Mouse (Mus musculus) cerebellum, adult 2 months (tissue): ENCODE measurements at regions not wholly inside any gene's neighbourhood (a gene's known extent, or its start where the extent isn't known, plus 50 kb on each side); places are given as distances from the start of the nearest gene placed in this dataset.

Experiments
- CTCF ChIP-seq: fragments of 200-500 bp; IDR thresholded peaks from 2 replicates; pipeline ENCODE4 v1.5.1; 2011; ENCODE audit warnings: low read depth, mild to moderate bottlenecking, control low read depth, low read length, moderate library complexity, borderline replicate concordance; ENCODE audit not compliant: insufficient read depth
- POLR2A ChIP-seq: fragments of 200-500 bp; IDR thresholded peaks from 2 replicates; pipeline ENCODE4 v1.6.1; 2011; ENCODE audit warnings: low read length, control low read depth, borderline replicate concordance; ENCODE audit not compliant: insufficient read depth

DNA sequence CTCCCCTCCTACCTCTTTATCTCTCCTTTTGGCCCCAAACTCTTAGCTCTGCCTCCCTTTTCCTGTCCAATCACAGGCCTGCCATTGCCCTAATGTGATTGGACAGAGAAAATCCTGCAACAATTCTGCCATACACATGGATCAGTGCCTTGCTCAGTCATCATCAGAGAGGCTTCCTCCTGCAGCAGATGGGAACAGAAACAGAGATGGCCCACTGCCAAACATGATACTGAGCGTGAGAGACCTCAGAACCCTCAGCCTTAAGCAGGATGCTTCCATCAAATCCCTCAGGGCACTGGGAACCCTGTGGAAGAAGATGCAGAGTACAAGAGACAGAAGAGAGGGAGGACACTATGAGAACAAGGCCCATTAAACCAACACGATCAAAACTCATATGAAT is 62.8 kb upstream of the Cacna2d3 start:
- TF ChIP-seq POLR2A, result no peak
- no peak for TF ChIP-seq CTCF
